In genomic region chr19:36128440-36128839, GRCm38 (mm10) we compare ENCODE assay signal across 12 mouse cellular contexts. TPM values are rescaled to one million over a fixed set of nuclear protein-coding genes. Genes with fewer than 3 reads are reported as not detected.
"Had no signal": no experiment of that assay in that cellular context is flagged by ENCODE, and none has a peak within 500 bp of the region (broad histone marks: within the 10 kb centered on the region; RNA-seq: fewer than 3 reads in every experiment).

No protein-coding gene starts in this region.

- H3K27ac ChIP-seq: left cerebral cortex, adult 2 months; limb, embryonic 10.5 days; liver, embryonic 15.5 days; midbrain, embryonic 10.5 days; neural tube, embryonic 12.5 days had no signal

- H3K9ac ChIP-seq: liver, embryonic 15.5 days; neural tube, embryonic 12.5 days had no signal

- H3K27me3 ChIP-seq: liver, embryonic 15.5 days; neural tube, embryonic 12.5 days had no signal

- H3K4me2 ChIP-seq: neural tube, embryonic 12.5 days had no signal

- H3K4me3 ChIP-seq: left cerebral cortex, adult 2 months; limb, embryonic 10.5 days; liver, embryonic 15.5 days; midbrain, embryonic 10.5 days; neural tube, embryonic 12.5 days had no signal

- DNase-seq: midbrain, embryonic 14.5 days; thymus, adult 18-20 months; thymus, postnatal 14 days had no signal

- H3K9me3 ChIP-seq: limb, embryonic 10.5 days; liver, embryonic 15.5 days; midbrain, embryonic 10.5 days; neural tube, embryonic 12.5 days had no signal

- H3K4me1 ChIP-seq: liver, embryonic 15.5 days; midbrain, embryonic 10.5 days; neural tube, embryonic 12.5 days had no signal

- H3K36me3 ChIP-seq: limb, embryonic 10.5 days; liver, embryonic 15.5 days; midbrain, embryonic 10.5 days; neural tube, embryonic 12.5 days had no signal

RNA-seq across cellular contexts. Expression of gene Ankrd1, which starts 8.5 kb away (rescaled TPM):
- total RNA-seq: layer of hippocampus, postnatal 25 days; left cerebral cortex, adult 2 months; left cerebral cortex, postnatal 14 days; megakaryocyte progenitor cell, adult 5-6 weeks; neutrophil, adult 5-6 weeks had no signal
- polyA plus RNA-seq: midbrain, embryonic 10.5 days had no signal
